Mouse (Mus musculus) heart, adult 18-20 months (tissue): ENCODE data around the gene Lpar2. TPM values are rescaled to one million over a fixed set of nuclear protein-coding genes. Genes with fewer than 3 reads are reported as not detected.

Source experiments
- DNase-seq, 2 experiments: peaks; one replicate each; pipeline ENCODE4 v3.0.0; 2021 to 2022; ENCODE audit warnings: mixed read lengths in 1 of 2
- total RNA-seq, 2 experiments: library from RNA; stranded (reverse); gene quantifications; 2 replicates each; pipeline ENCODE4 v1.2.3; 2021

Gene Lpar2
- total RNA-seq, 2 experiments from 2014 or later, result 0.12 to 0.33 TPM

DNA sequence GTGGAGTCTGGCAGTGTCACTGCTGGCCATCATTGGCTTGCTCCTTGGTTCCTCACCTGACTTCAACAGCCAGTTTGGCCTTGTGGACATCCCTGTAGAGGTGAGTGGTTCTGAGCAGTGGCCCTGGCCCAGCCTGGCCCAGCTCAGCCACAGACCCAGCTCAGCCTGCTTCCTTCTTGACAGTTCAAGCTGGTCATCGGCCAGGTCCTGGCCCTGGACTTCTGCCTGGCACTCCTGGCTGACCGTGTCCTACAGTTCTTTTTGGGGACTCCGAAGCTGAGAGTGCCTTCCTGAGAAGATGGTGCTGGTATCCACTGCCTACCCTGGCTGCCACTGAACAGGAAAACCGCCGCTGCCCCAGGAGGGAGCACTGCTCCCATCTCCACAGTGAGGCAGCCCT is 15.0 kb upstream of the Lpar2 start:
- no peak for DNase-seq

- peak; percentile 88 to 89 for DNase-seq
Observed at GRCm38 (mm10) chr8:69808094-69808863, 13.9 kb upstream of the Lpar2 start, which contains the start of gene Gmip. Gene Gmip, plus strand, starts transcription at chr8:69808679.

DNA sequence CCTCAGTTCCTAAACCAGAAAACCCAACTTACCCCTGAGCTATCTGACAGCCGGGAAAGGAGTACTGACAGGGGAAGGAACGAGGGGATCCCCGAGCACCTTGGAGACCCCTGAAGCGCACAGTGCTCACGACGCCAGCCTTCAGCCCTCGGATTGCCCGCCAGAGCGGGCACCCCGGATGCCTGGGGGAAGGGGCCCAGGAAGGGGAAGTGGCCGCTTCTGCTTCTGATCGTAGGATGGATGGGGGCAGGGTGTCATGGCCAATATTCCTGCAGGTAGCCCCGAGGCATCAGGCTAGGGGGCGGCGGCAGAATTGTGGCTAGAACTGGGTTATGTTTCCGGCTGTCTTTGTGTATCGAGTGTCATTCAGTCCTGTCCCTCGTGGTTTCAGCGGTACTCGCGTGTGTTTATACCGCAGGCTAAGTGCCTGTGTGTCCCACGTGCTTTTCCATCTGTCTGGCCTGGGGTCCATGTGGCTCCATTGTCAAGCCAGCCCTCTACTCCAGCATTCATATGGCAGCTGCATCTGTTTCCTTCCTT is 13.3 kb upstream of the Lpar2 start:
- DNase-seq, result peak; percentile 33 to 43

DNA sequence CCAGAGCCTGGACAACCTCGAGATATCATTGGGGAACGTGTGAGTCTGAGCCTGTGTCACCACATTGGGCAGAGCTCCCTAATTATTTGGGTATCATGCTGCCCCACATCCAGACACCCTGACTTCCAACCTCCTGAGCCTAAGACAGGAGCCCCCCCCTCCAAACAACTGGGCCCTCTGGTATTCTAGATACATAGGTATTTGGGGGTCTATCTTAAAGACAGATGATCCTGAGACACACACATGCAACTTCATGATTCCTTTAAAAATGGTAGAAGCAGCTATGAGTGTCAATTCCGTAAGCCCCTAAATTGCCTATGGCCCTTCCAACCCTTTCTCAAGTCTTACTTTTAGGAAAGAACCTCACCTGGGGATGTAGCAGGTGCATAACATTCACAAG is 12.4 kb upstream of the Lpar2 start:
- no peak for DNase-seq

DNA sequence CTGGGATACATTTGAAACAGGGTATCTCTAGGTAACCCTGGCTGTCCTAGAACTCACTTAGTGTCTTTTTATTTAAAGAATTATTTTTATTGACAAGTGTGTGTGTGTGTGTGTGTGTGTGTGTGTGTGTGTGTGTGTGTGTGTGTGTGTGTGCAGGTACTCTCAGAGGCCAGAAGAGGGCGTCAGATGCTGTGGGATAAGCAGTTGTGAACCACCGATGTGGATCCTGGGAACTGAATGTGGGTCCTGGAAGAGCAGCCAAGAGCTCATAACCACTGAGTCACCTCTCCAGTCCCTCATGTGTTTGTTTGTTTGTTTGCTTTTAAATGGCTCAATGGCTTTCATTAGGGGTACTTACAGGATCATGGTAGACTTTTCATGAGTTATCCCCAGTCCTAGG is 7.3 kb upstream of the Lpar2 start:
- no peak for DNase-seq

GRCm38 (mm10) chr8:69815396-69815795 is 6.8 kb upstream of the Lpar2 start:
- no peak for DNase-seq

- DNase-seq, result no peak
Observed at GRCm38 (mm10) chr8:69820466-69820865, 1.8 kb upstream of the Lpar2 start.

GRCm38 (mm10) chr8:69821971-69822385 is 251 bp upstream of the Lpar2 start:
- no peak for DNase-seq

- no peak for DNase-seq
Observed at GRCm38 (mm10) chr8:69826371-69826770, 4.1 kb downstream of the Lpar2 start.

DNA sequence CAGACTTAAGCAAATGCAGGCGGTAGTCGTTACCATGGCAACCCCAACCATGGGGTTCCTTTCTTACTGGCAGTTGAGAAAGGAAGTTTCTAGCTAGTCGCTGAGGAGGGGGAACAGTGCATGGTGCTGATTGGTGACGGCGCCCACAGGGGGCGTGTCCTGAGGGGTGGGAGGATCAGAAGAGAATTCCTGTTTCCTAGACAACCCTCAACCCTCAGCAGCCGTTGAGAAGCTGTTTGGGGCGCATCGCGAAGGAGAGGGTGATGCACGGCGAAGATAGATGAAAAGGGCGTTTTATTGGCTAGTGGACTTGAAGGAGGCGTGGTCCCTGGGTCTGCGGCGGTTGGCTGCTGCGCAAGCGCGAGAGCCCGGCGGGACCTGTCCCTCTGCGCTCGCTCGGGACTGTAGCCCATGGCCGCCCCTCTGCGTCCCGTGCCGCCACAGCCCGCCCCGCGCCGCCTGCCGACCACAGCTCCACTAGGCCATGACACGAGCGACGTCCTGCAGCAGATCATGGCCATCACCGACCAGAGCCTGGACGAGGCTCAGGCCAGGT is 10.1 kb downstream of the Lpar2 start, which contains the start of gene Pbx4:
Pbx4 (plus strand) TSS at position 194 of the 556 bp plus-strand sequence.
- peak; percentile 82 to 89 for DNase-seq

DNA sequence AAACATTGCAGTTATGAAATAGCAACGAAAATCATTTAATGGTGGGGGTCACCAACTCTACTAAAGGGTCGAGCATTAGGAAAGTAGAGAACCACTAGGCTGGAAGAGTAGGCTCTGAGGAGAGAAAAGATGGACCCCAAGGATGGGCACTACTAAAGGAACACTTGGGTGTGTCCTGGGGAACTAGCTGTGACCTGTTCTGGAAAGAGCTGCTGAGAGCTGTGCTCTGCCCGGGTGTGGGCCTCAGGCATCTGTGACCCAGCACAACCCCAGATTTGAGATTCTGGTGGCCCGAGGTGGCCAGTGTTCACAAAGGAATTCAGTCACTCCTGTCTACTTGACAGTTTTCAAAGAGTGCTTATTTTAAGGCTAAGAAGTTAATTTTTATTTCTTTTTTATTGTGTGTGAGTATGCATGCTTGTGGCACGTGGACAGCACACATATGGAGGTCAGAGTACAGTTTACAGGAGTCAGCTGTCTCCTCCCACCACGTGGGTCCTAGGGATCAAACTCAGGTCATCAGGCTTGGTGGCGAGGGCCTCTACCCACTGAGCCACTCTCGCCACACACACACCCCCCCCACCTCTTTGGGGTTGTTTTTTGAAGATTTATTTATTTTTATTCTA is 14.9 kb downstream of the Lpar2 start:
- DNase-seq, result no peak

- no peak for DNase-seq
Observed at GRCm38 (mm10) chr8:69847167-69848065, 25.2 kb downstream of the Lpar2 start.

GRCm38 (mm10) chr8:69848951-69849350 is 26.7 kb downstream of the Lpar2 start:
- DNase-seq, result peak; percentile 45 to 75

DNA sequence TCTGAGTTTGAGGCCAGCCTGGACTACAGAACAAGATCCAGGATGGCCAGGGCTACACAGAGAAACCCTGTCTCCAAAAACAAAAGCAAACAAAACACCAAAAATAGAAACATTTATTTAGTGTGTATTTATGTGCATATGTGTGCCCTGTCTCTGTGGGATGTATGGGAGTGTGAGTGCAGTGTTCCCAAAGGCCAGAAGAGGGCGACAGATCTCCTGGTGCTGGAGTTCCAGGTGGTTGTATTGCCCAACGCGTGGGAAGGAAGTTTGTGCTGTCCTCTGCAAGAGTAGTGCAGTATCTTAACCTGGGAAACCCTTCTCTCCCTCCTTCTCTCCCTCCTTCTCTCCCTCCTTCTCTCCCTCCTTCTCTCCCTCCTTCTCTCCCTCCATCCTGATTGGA is 27.7 kb downstream of the Lpar2 start:
- no peak for DNase-seq

DNA sequence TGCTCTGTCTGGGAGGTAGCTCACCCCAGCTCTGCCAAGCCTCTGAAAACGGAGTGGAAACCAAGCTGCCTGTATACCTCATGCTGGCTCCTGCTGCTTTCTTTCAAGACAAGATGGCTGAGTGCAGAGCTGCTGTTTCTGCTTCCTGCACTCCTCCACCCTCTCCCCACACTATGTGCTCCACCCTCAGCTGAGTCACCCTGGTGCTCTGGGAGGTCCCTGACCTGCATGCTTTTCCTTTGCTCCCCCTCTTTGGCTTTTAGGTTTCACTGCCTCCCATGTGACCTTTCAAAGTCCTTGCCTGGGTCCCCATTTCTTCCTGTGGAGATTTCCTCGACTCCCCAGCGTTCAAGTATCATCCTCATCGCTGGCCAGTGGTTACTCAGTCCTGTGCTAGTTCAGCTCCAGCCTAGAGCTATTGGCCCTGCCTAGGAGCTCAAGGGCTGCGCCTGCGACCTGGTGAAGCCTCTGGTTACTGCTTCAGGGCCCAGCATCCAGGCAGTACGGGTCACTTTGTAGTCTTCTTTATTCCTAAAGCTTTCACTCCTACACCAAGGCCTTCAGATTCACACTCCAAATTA is 28.8 kb downstream of the Lpar2 start:
- DNase-seq, result no peak

GRCm38 (mm10) chr8:69853869-69854268 is 31.6 kb downstream of the Lpar2 start:
- DNase-seq, result no peak

GRCm38 (mm10) chr8:69860807-69861206 is 38.6 kb downstream of the Lpar2 start:
- DNase-seq, result no peak

- DNase-seq, result no peak
Observed at GRCm38 (mm10) chr8:69861251-69861650, 39.0 kb downstream of the Lpar2 start.

DNA sequence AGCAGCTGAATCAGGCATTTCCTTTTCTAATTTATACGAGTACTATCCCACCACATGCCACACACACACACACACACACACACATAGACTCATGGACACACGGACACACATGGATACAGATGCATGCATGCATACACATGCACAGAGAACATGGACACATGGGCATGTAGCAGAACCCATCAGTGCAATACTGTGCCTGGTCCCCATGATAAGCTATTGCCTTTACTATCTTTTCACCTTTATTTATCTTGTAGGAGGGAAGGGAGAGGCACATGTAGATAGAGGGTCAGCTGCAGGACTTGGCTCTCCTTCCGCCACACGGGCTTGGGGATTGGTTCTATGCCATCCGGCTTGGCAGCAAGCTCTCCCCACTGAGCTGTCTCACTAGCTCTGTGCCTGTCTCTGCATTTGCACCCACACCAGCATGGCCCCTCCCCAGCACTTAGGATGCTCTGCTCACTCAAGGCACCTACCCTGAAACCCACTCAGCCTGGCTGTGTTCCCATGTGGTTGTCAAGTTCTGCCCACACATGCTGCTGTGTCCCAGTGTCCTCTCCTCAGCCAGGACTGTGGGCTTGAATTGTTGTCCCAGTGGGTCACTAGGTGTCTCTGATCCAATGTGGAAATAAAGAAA is 41.3 kb downstream of the Lpar2 start:
- peak in 1 of 2 experiments; percentile 31 for DNase-seq

DNA sequence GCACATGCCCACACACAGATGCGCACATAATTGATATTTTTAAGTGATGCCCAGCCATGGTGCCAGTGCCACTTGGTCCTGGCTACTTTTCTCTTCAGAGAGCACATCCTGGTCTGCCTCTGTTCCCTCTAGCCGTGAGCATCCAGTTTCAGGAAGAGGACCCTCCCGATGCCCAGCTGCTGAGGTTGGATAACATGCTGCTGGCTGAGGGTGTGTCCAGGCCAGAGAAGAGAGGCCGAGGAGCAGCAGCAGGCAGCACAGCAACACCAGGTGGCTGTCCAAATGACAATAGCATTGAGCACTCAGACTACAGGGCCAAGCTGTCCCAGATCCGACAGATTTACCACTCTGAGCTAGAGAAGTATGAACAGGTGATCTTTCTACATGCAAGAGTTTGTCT is 42.0 kb downstream of the Lpar2 start:
- no peak for DNase-seq

DNA sequence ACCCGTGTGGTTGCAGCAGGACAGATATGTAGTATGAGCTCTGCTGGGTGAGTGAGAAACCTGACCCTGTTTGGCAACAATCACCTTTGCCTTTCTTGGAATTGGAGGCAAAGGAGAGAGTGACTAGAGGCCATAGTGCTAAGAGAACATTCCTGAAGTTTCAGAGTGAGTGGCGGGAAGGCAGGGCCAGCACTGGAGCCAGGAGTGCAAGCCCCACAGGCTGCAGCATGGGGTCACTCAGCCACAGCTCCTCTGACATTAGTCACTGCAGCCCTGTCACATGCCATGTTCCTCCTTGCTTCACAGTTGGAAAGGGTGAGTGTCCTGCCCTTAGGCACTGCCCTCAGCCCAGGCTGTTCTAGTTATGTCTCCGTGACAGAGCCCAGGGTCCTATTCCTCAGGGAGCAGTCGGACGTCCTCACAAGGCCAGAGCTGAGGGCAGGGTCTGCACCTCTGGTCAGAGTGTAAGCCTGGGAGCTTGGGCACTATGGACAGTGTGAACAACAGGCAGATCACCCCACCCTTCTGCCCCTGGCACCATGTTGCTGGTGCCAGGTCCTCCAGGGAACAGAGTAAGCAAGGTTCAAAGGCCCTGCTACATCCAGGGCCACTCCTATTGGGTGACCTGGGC is 45.6 kb downstream of the Lpar2 start:
- DNase-seq, result no peak
